Mouse (Mus musculus) intestine, embryonic 14.5 days (tissue): Measurements from ENCODE around the gene Lima1. TPM values are rescaled to one million over a fixed set of nuclear protein-coding genes. Genes with fewer than 3 reads are reported as not detected.
"Not testable (repeated sequence)": the region's sequence is repeated elsewhere in the genome, so short reads cannot be mapped to it uniquely, and the experiment has no call there.

Experiments
- ATAC-seq: fragments of 200-750 bp; cut with Nextera tagmentation; replicated peaks from 2 replicates; pipeline ENCODE4 v1.8.0; 2017; ENCODE audit warnings: low read depth, moderate number of reproducible peaks, moderate TSS enrichment, moderate library complexity; ENCODE audit not compliant: low FRiP score, low TSS enrichment
- DNase-seq: peaks from one replicate; pipeline ENCODE4 v3.0.0-alpha.2; 2018; ENCODE audit warnings: low spot score
- H3K27ac ChIP-seq: fragments of 300-500 bp; sonication (generic); 2 replicates; pipeline ENCODE4 v1.5.1; 2014; ENCODE audit warnings: low read depth, mild to moderate bottlenecking, control low read depth
- H3K27me3 ChIP-seq: fragments of 300-500 bp; sonication (generic); replicated peaks from 2 replicates; pipeline ENCODE4 v1.6.1; 2014; ENCODE audit warnings: low read length, control low read depth; ENCODE audit not compliant: control insufficient read depth, insufficient read depth
- H3K36me3 ChIP-seq: fragments of 300-500 bp; sonication (generic); 2 replicates; pipeline ENCODE4 v1.6.1; 2014; ENCODE audit warnings: low read length, control low read depth; ENCODE audit not compliant: control insufficient read depth, insufficient read depth
- H3K4me1 ChIP-seq: fragments of 300-500 bp; sonication (generic); replicated peaks from 2 replicates; pipeline ENCODE4 v1.6.1; 2014; ENCODE audit warnings: low read length, control low read depth, mixed read lengths; ENCODE audit not compliant: control insufficient read depth, insufficient read depth
- H3K4me2 ChIP-seq: fragments of 300-500 bp; sonication (generic); 2 replicates; pipeline ENCODE4 v1.6.1; 2014; ENCODE audit warnings: low read length
- H3K4me3 ChIP-seq: fragments of 300-500 bp; sonication (generic); 2 replicates; pipeline ENCODE4 v1.5.1; 2014; ENCODE audit warnings: low read depth, low read length, control low read depth, mixed read lengths
- H3K9ac ChIP-seq: fragments of 300-500 bp; sonication (generic); 2 replicates; pipeline ENCODE4 v1.6.1; 2014; ENCODE audit warnings: mild to moderate bottlenecking, low read length
- H3K9me3 ChIP-seq: fragments of 300-500 bp; sonication (generic); 2 replicates; pipeline ENCODE4 v1.6.1; 2016; ENCODE audit warnings: low read length, control low read depth; ENCODE audit not compliant: control insufficient read depth
- WGBS: fragments of 180-500 bp; shearing (Covaris S2); extraction: QIAGEN DNeasy Blood & Tissue Kit; methylation state at CpG from one replicate; pipeline ENCODE4 v1.1.7; 2014; 5-methylcytosine and 5-hydroxymethylcytosine counted together
- polyA plus RNA-seq: library from polyadenylated mRNA; unstranded; fragments of >200 nt; fragmentation: Nextera tagmentation; extraction: Ambion mirVana; gene quantifications from 2 replicates; pipeline ENCODE4 v1.2.1, GENCODE M21; 2014

Lima1 gene
- polyA plus RNA-seq, 1 experiment from 2014 or later, result 80.3 TPM

GRCm38 (mm10) chr15:99823322-99823898, 51.8 kb downstream of the Lima1 start:
- H3K4me2 ChIP-seq, result no peak overlapping the region
- H3K36me3 ChIP-seq, result no peaks in the 10 kb centered on the region
- H3K9ac ChIP-seq, result no peak overlapping the region
- DNase-seq (no peak), ATAC-seq (no peak)
- 40% methylated on average over 8 of the region's 8 CpGs for WGBS
- no peaks in the 10 kb centered on the region for H3K27me3 ChIP-seq
- H3K27ac ChIP-seq, result no peak overlapping the region
- no peaks in the 10 kb centered on the region for H3K9me3 ChIP-seq
- H3K4me3 ChIP-seq, result no peak overlapping the region
- H3K4me1 ChIP-seq, result peaks cover 10% of the 10 kb centered on the region; the same call in 1 of the 2 replicates

- H3K4me2 ChIP-seq, H3K27me3 ChIP-seq, H3K9ac ChIP-seq, H3K4me3 ChIP-seq, ATAC-seq, H3K27ac ChIP-seq, DNase-seq, H3K9me3 ChIP-seq, H3K36me3 ChIP-seq: not testable (repeated sequence)
- H3K4me1 ChIP-seq, result peaks cover 10% of the 10 kb centered on the region; the same call in 1 of the 2 replicates
- 80% methylated on average over 13 of the region's 13 CpGs for WGBS
These were observed 52.8 kb downstream of the Lima1 start for GRCm38 (mm10) chr15:99822501-99822900.

DNA sequence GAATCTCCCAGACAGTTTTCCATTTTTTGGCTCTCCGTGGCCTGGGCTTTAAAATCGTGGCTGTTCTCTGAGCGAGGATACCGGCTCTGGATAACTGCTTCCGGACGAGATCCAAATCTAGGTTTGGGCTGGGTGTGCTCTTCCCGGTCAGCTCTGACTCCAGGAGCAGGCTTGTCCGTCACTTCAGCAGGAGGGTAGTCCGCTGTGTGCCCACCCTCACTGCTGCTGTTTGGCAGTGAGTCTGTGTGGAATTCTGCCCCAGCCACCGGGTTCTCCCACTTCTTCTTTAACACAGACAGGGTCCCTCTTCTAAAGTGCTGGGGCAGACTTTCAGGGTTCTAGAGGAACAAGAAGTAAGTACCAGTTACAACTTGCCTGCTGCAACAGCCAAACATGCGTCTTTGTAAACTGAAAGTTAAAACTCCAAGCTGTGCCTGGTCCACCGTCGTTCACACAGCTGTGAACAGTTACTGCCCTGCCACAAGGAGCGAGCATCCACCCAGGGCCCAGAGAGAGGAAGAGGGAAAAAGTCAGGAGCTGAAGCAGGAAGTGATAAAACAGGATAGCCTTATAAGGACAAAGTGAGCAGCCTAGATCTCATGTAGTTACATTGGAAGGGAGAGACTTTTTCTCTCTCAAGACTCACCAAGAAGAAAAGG, 55.5 kb downstream of the Lima1 start:
- H3K9me3 ChIP-seq, result no peaks in the 10 kb centered on the region
- H3K4me1 ChIP-seq, result peaks cover 16% of the 10 kb centered on the region; the same call in 1 of the 2 replicates
- ATAC-seq (0 out of 2 replicates have a peak, but pooled peaks have one; percentile 56), DNase-seq (peak; percentile 69)
- H3K36me3 ChIP-seq, result peaks cover 17% of the 10 kb centered on the region
- no peaks in the 10 kb centered on the region for H3K27me3 ChIP-seq
- H3K4me3 ChIP-seq, result peak overlapping the region; percentile 62
- H3K4me2 ChIP-seq, result peak overlapping the region; percentile 67
- H3K9ac ChIP-seq, result peak overlapping the region; percentile 71
- 18% methylated on average over 14 of the region's 14 CpGs for WGBS
- H3K27ac ChIP-seq, result peak overlapping the region; percentile 94

- ATAC-seq (no peak), DNase-seq (no peak)
- Histone ChIP-seq H3K9me3 (no peaks in the 10 kb centered on the region), H3K27me3 (no peaks in the 10 kb centered on the region), H3K9ac (peak overlapping the region; percentile 71), H3K4me3 (peak overlapping the region; percentile 62), H3K4me1 (peaks cover 16% of the 10 kb centered on the region; the same call in 1 of the 2 replicates), H3K36me3 (peaks cover 17% of the 10 kb centered on the region), H3K27ac (peak overlapping the region; percentile 94), H3K4me2 (peak overlapping the region; percentile 67)
- WGBS, result 22% methylated on average over 6 of the region's 6 CpGs
These were observed 56.2 kb downstream of the Lima1 start for GRCm38 (mm10) chr15:99819109-99819440.

DNA sequence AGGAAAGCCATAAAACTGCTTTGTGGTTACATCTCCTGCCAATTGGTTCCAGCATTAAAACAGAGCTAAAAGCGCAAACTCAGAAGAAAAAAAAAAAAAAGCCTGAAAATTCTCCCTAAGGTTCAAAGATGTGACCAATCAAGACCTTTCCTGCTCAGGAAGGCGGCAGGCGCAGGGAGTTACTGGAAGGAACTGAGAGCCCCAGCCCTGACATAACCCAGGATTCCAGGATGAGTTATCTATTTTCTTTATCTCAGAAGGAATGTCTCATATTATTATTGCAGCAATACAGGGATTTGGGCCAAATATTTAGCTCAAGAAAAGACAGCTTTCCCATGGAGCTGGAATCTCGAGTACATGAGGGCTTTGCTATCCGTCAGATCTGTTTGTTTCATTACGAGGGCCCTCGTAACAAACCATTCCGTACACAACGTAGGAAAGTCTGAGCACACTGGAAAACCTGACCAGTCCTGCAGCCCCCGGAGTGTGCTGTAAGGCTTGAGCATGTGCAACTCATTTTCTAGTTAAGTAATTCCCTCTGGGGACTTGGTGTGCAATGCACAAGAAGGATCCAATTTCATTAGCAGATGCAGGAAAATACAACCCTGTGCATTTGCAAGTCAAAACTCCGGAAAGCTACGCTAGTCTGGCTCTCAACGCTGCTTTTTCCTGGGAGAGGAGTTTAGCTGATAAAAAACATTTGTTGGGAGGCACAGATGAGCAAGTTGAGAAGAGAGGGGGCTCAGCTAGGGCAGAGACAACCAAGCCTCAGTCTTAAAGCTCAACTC, 56.7 kb downstream of the Lima1 start:
- Histone ChIP-seq H3K4me3 (peak overlapping the region; percentile 62), H3K36me3 (peaks cover 17% of the 10 kb centered on the region), H3K9me3 (no peaks in the 10 kb centered on the region), H3K4me1 (peaks cover 15% of the 10 kb centered on the region; the same call in 1 of the 2 replicates), H3K9ac (peak overlapping the region; percentile 71), H3K27me3 (no peaks in the 10 kb centered on the region), H3K4me2 (peak overlapping the region; percentile 67), H3K27ac (peak overlapping the region; percentile 94)
- DNase-seq (peak; percentile 69), ATAC-seq (no peak)
- 13% methylated on average over 13 of the region's 13 CpGs for WGBS

DNA sequence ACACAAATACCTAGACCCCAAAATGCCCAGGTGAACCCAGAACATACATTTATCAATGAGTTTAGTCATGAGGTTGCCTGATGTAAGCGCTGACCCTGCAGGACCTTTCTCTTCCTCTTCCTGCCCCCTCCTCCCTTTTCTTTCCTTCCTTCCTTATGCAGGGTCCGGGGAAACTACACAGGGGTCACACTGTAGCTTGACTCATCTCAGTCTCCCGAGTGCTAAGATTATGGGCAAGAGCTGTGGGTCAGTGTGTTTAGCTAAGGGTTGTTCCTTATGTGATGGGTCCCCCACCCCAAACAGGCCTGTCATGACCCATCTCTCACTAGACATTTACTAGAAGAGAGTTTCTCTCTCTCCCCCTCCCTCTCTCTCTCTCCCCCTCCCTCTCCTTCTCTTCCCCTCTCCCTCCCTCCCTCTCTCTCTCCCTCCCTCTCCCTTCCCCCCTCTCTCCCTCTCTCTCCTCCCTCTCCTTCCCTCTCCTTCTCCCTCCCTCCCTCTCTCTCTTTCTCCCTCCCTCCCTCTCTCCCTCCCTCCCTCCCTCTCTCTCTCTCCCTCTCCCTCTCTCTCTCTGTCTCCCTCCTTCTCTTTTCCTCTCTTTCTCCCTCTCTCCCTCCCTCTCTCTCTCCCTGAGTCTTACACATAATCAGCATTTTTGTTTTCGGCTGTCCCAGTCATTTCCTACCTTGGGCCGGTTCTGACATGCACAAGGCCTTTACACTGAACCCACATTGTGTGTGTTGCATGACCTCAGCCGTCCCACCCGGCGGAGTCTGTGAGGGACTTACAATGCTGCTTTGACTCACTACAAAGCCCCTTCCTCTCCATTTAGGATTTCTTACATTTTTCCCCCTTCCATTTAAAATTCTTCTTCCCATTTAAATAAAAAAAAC, 57.7 kb downstream of the Lima1 start:
- Histone ChIP-seq H3K27me3 (no peaks in the 10 kb centered on the region), H3K4me1 (peaks cover 11% of the 10 kb centered on the region; the same call in 1 of the 2 replicates)
- ATAC-seq, result 0 out of 2 replicates have a peak, but pooled peaks have one; percentile 21

DNA sequence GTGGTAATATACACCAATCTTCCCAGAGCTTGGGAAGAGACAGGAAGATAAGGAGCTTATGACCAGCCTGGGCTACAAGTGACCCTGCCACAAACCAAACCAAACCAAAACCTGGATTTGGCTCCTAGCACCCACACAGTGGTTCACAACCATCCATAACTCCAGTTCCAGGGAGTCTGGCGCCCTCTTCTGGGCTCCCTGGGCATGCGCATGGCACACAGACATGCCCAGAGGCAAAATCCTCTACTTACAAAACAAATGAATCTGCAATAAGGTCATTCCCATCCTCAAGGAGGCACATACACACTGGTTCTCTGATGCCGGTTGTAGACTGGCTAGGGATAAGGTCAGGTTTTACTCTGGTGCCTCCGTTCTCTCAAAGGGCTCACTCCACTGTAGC, 59.3 kb downstream of the Lima1 start:
- Histone ChIP-seq H3K27me3 (no peaks in the 10 kb centered on the region), H3K9ac (no peak overlapping the region), H3K9me3 (no peaks in the 10 kb centered on the region), H3K36me3 (peaks cover 17% of the 10 kb centered on the region), H3K4me1 (peaks cover 15% of the 10 kb centered on the region; the same call in 1 of the 2 replicates), H3K27ac (no peak overlapping the region), H3K4me3 (no peak overlapping the region), H3K4me2 (no peak overlapping the region)
- 92% methylated on average over 4 of the region's 4 CpGs for WGBS
- DNase-seq (no peak), ATAC-seq (no peak)

More for the DNA sequence above, 57.7 kb downstream of the Lima1 start:
- peak overlapping the region; percentile 71 for H3K9ac ChIP-seq
- H3K9me3 ChIP-seq, result no peaks in the 10 kb centered on the region
- peak overlapping the region; percentile 94 for H3K27ac ChIP-seq
- peak overlapping the region; percentile 62 for H3K4me3 ChIP-seq
- H3K4me2 ChIP-seq, result peak overlapping the region; percentile 67
- DNase-seq, result no peak
- H3K36me3 ChIP-seq, result peaks cover 17% of the 10 kb centered on the region
- 17% methylated on average over 8 of the region's 8 CpGs for WGBS
